Mouse (Mus musculus) G1E (cell line): Measurements from ENCODE around the gene March8.

ENCODE experiments used
- CTCF ChIP-seq: IDR thresholded peaks from 2 replicates; pipeline ENCODE4 v1.5.1; 2012; ENCODE audit warnings: low read depth, low read length, inconsistent platforms, mixed read lengths
- GATA1 ChIP-seq: IDR thresholded peaks from 2 replicates; pipeline ENCODE4 v1.6.1; 2012; ENCODE audit warnings: borderline replicate concordance, low read length, inconsistent platforms, mixed read lengths

DNA sequence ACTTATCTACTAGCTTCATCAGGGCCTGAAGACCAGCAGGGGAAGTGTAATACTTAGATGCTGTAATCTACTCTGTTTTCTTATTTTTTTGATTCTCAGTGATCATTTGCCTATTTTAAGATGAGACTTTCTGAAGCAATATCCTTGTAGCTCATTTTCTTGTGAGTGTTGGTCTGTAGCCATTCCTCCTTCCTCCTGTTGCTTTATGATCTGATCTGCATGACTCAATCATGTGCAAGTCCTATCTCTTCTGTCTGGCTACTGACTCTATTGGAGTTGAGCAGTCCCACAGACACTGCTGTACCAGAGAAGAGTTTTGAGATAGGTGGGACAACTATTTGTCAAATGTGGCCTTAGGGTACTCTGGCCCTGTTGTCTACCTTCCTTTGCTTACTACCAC is 36.8 kb downstream of the March8 start:
- TF ChIP-seq GATA1, result no peak
- TF ChIP-seq CTCF, result no peak
